ENCODE assay signal across 24 mouse cellular contexts in the genomic region with DNA sequence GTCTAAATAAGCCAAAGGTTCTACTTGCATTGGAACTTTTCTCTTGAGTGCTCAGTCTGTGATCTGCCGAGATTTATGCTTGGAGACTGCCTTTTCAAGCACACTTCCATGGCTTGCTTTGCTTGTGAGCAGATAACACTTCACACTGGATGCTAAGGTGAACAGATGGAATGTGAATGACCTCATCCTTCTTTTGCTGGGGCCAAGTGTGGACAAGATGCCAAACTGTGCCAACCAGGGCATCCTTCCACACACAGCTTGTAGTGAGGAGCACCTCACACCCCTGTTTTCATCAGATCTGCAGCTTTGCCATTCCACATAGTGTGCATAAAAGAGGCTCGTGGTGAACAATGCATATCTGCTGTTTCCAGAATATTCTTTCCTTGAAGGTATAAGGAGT. TPM values are rescaled to one million over a fixed set of nuclear protein-coding genes. Genes with fewer than 3 reads are reported as not detected.
DNase-seq lines count a peak whose midpoint lies in the region; ATAC-seq and TF ChIP-seq lines count a peak whose summit lies in the region.
"Had no signal": no experiment of that assay in that cellular context is flagged by ENCODE, and none has a peak within 500 bp of the region (broad histone marks: within the 10 kb centered on the region; RNA-seq: fewer than 3 reads in every experiment).

No protein-coding gene starts in this region.

- no peak overlapping the region for H3K4me3 ChIP-seq in hindbrain, embryonic 15.5 days
- H3K4me3 ChIP-seq in hindbrain, embryonic 13.5 days: no peak overlapping the region
- H3K4me3 ChIP-seq in cerebellum, adult 2 months (replicated peaks; ENCODE audit: insufficient read depth, low read depth, low read length): no peak overlapping the region
- H3K4me3 ChIP-seq in stomach, postnatal 0 days (ENCODE audit: low read depth, low read length): no peak overlapping the region
- H3K4me3 ChIP-seq: embryonic facial prominence, embryonic 12.5 days; erythroblast, embryonic 14.5 days; limb, embryonic 15.5 days; midbrain, embryonic 12.5 days; neural tube, embryonic 13.5 days had no signal

- no peaks in the 10 kb centered on the region for H3K36me3 ChIP-seq in hindbrain, embryonic 15.5 days
- H3K36me3 ChIP-seq in hindbrain, embryonic 13.5 days: no peaks in the 10 kb centered on the region
- H3K36me3 ChIP-seq in stomach, postnatal 0 days (ENCODE audit: control insufficient read depth, insufficient read depth, low read length): no peaks in the 10 kb centered on the region
- H3K36me3 ChIP-seq: embryonic facial prominence, embryonic 12.5 days; limb, embryonic 15.5 days; midbrain, embryonic 12.5 days; neural tube, embryonic 13.5 days had no signal

- ATAC-seq in hindbrain, embryonic 15.5 days (ENCODE audit: low FRiP score, low read depth): 0 out of 2 replicates have a peak, but pooled peaks have one; percentile 19
- no peak for ATAC-seq in hindbrain, embryonic 13.5 days (ENCODE audit: low FRiP score)
- ATAC-seq in stomach, postnatal 0 days (ENCODE audit: low FRiP score, low TSS enrichment): no peak
- ATAC-seq: lung, postnatal 0 days had no signal

- WGBS in hindbrain, embryonic 15.5 days: 75% methylated on average over 2 of the region's 2 CpGs
- WGBS in hindbrain, embryonic 13.5 days: 84% methylated on average over 2 of the region's 2 CpGs
- 13% methylated on average over 2 of the region's 2 CpGs for WGBS in cerebellum, adult 2 months
- 65% methylated on average over 2 of the region's 2 CpGs for WGBS in stomach, postnatal 0 days

- no peak overlapping the region for H3K9ac ChIP-seq in hindbrain, embryonic 15.5 days
- H3K9ac ChIP-seq in hindbrain, embryonic 13.5 days: no peak overlapping the region
- no peak overlapping the region for H3K9ac ChIP-seq in stomach, postnatal 0 days (ENCODE audit: low read length)
- H3K9ac ChIP-seq: embryonic facial prominence, embryonic 12.5 days; limb, embryonic 15.5 days; midbrain, embryonic 12.5 days; neural tube, embryonic 13.5 days had no signal

- peak; percentile 60 for DNase-seq in brain, embryonic 14.5 days (ENCODE audit: low read depth)
- DNase-seq in cerebellum, adult 2 months: peak; percentile 87 to 95
- DNase-seq in cerebellum, postnatal 36 days: peak; percentile 82 to 87
- no peak for DNase-seq in stomach, postnatal 0 days (ENCODE audit: low spot score)
- DNase-seq in ovary, postnatal 36 days (ENCODE audit: low spot score): no peak
- DNase-seq: adrenal gland, adult 8-10 months; gastrocnemius, postnatal 36 days; heart, postnatal 10 days; kidney, adult 18-20 months; kidney, postnatal 10 days; thymus, postnatal 14 days had no signal

- TF ChIP-seq POLR2A in brain, embryonic 14.5 days (IDR thresholded peaks at IDR 0.05; ENCODE audit: borderline replicate concordance, extremely low read depth, insufficient read depth, insufficient read length, poor library complexity, severe bottlenecking): no peak
- peak; percentile 40; the same call in 1 of the 2 replicates for TF ChIP-seq POLR2A in cerebellum, adult 2 months (IDR thresholded peaks at IDR 0.05; ENCODE audit: borderline replicate concordance, insufficient read depth, low read length)

- H3K4me1 ChIP-seq in hindbrain, embryonic 15.5 days (replicated peaks): no peaks in the 10 kb centered on the region
- no peaks in the 10 kb centered on the region for H3K4me1 ChIP-seq in hindbrain, embryonic 13.5 days (replicated peaks)
- H3K4me1 ChIP-seq in cerebellum, adult 2 months (ENCODE audit: control insufficient read depth, insufficient read depth, low read length): peaks cover 8% of the 10 kb centered on the region; the same call in 1 of the 2 replicates
- H3K4me1 ChIP-seq in stomach, postnatal 0 days (replicated peaks; ENCODE audit: control insufficient read depth, insufficient read depth): no peaks in the 10 kb centered on the region
- H3K4me1 ChIP-seq: embryonic facial prominence, embryonic 12.5 days; limb, embryonic 15.5 days; midbrain, embryonic 12.5 days; neural tube, embryonic 13.5 days had no signal

- H3K27ac ChIP-seq in hindbrain, embryonic 15.5 days (replicated peaks): no peak overlapping the region
- H3K27ac ChIP-seq in hindbrain, embryonic 13.5 days: no peak overlapping the region
- H3K27ac ChIP-seq in cerebellum, adult 2 months (ENCODE audit: insufficient read depth, low read length): peak overlapping the region; percentile 88; the same call in 1 of the 2 replicates
- no peak overlapping the region for H3K27ac ChIP-seq in stomach, postnatal 0 days (replicated peaks)
- H3K27ac ChIP-seq: embryonic facial prominence, embryonic 12.5 days; limb, embryonic 15.5 days; midbrain, embryonic 12.5 days; neural tube, embryonic 13.5 days had no signal

- H3K27me3 ChIP-seq in hindbrain, embryonic 15.5 days: no peaks in the 10 kb centered on the region
- no peaks in the 10 kb centered on the region for H3K27me3 ChIP-seq in hindbrain, embryonic 13.5 days
- no peaks in the 10 kb centered on the region for H3K27me3 ChIP-seq in cerebellum, adult 2 months (ENCODE audit: control insufficient read depth, insufficient read depth, low read length)
- no peaks in the 10 kb centered on the region for H3K27me3 ChIP-seq in stomach, postnatal 0 days (ENCODE audit: control insufficient read depth, insufficient read depth, low read length)
- H3K27me3 ChIP-seq: embryonic facial prominence, embryonic 12.5 days; limb, embryonic 15.5 days; midbrain, embryonic 12.5 days; neural tube, embryonic 13.5 days had no signal

- TF ChIP-seq CTCF in brain, embryonic 14.5 days (IDR thresholded peaks at IDR 0.05; ENCODE audit: borderline replicate concordance, extremely low read depth, insufficient read depth, insufficient read length): no peak
- no peak for TF ChIP-seq CTCF in cerebellum, adult 2 months (IDR thresholded peaks at IDR 0.05; ENCODE audit: borderline replicate concordance, insufficient read depth, low read depth, low read length)
- TF ChIP-seq CTCF in stomach, postnatal 0 days (IDR thresholded peaks at IDR 0.05; ENCODE audit: low read depth): no peak

- no peak overlapping the region for H3K4me2 ChIP-seq in hindbrain, embryonic 15.5 days
- no peak overlapping the region for H3K4me2 ChIP-seq in hindbrain, embryonic 13.5 days
- H3K4me2 ChIP-seq in stomach, postnatal 0 days (replicated peaks; ENCODE audit: low read depth): no peak overlapping the region
- H3K4me2 ChIP-seq: embryonic facial prominence, embryonic 12.5 days; heart, embryonic 11.5 days; limb, embryonic 15.5 days; midbrain, embryonic 12.5 days; neural tube, embryonic 13.5 days had no signal

- no peaks in the 10 kb centered on the region for H3K9me3 ChIP-seq in hindbrain, embryonic 15.5 days
- no peaks in the 10 kb centered on the region for H3K9me3 ChIP-seq in hindbrain, embryonic 13.5 days
- no peaks in the 10 kb centered on the region for H3K9me3 ChIP-seq in stomach, postnatal 0 days (ENCODE audit: control insufficient read depth, low read length)
- H3K9me3 ChIP-seq: embryonic facial prominence, embryonic 12.5 days; limb, embryonic 15.5 days; midbrain, embryonic 12.5 days; neural tube, embryonic 13.5 days had no signal

- no peak for TF ChIP-seq EP300 in stomach, postnatal 0 days (optimal IDR thresholded peaks at IDR 0.05)

RNA-seq across cellular contexts. Expression of gene Gm10944, which starts 29.7 kb away (rescaled TPM):
- not detected in 2 replicates for polyA plus RNA-seq in hindbrain, embryonic 15.5 days (2015; fragmentation: Nextera tagmentation; extraction: Ambion mirVana)
- polyA plus RNA-seq in hindbrain, embryonic 13.5 days (2015; fragmentation: Nextera tagmentation; extraction: Ambion mirVana): not detected in 2 replicates
- not detected in 2 replicates for polyA plus RNA-seq in brain, embryonic 14.5 days (2012; rRNA removed)
- not detected in 2 replicates for polyA plus RNA-seq in cerebellum, adult 2 months (2012; rRNA removed)
- not detected in 2 replicates for polyA plus RNA-seq in stomach, postnatal 0 days (2015; fragmentation: Nextera tagmentation; extraction: Ambion mirVana)
- polyA plus RNA-seq: C2C12; embryonic facial prominence, embryonic 12.5 days; erythroblast, embryonic 14.5 days; heart, embryonic 11.5 days; limb, embryonic 15.5 days; liver, embryonic 16.5 days; lung, postnatal 0 days; midbrain, embryonic 12.5 days; neural tube, embryonic 13.5 days; small intestine, adult 2 months; testis, adult 2 months had no signal

Comparison
In these comparisons a context has a peak if more than half of its experiments do, and no peak if none do; other contexts are left out.
1. DNase-seq: peak in brain, embryonic 14.5 days (single experiment), cerebellum, adult 2 months (2 of 2) and cerebellum, postnatal 36 days (2 of 2); none in stomach, postnatal 0 days (single experiment) and ovary, postnatal 36 days (single experiment).